Mouse (Mus musculus) C2C12 (cell line): ENCODE measurements around the gene Mdfi. TPM values are rescaled to one million over a fixed set of nuclear protein-coding genes. Genes with fewer than 3 reads are reported as not detected.

Experiments
- H3K27me3 ChIP-seq: one replicate; pipeline ENCODE4 v1.6.1; 2011; ENCODE audit not compliant: control insufficient read depth, insufficient read depth, insufficient read length
- H3K36me3 ChIP-seq: one replicate; pipeline ENCODE4 v1.6.1; 2011; ENCODE audit not compliant: control insufficient read depth, insufficient read depth
- H3K4me3 ChIP-seq: one replicate; pipeline ENCODE4 v1.5.1; 2011; ENCODE audit warnings: mild to moderate bottlenecking, control low read depth; ENCODE audit not compliant: poor library complexity, insufficient read depth, severe bottlenecking
- H3K79me2 ChIP-seq: one replicate; pipeline ENCODE4 v1.6.1; 2011; ENCODE audit not compliant: control insufficient read depth, insufficient read depth
- H3K79me3 ChIP-seq: one replicate; pipeline ENCODE4 v1.6.1; 2011; ENCODE audit warnings: low read depth, control low read depth
- H3ac ChIP-seq: one replicate; pipeline ENCODE3; 2011; ENCODE audit warnings: low read depth; ENCODE audit not compliant: control insufficient read depth, insufficient read length
- CEBPB ChIP-seq: IDR thresholded peaks from one replicate; pipeline ENCODE4 v1.6.1; 2011; ENCODE audit warnings: low read depth, mild to moderate bottlenecking, control low read depth, moderate library complexity
- CTCF ChIP-seq: IDR thresholded peaks from one replicate; pipeline ENCODE4 v1.5.1; 2011; ENCODE audit not compliant: control insufficient read depth, insufficient read depth, insufficient read length
- FOSL1 ChIP-seq: IDR thresholded peaks from one replicate; pipeline ENCODE4 v1.8.0; 2011; ENCODE audit warnings: mild to moderate bottlenecking, low read length; ENCODE audit not compliant: poor library complexity, insufficient read depth, severe bottlenecking
- MAX ChIP-seq: IDR thresholded peaks from one replicate; pipeline ENCODE4 v1.6.1; 2011; ENCODE audit warnings: mild to moderate bottlenecking, control low read depth
- MYOD1 ChIP-seq: IDR thresholded peaks from one replicate; pipeline ENCODE4 v1.6.1; 2011; ENCODE audit warnings: low read depth; ENCODE audit not compliant: control insufficient read depth, insufficient read length
- MYOG ChIP-seq: IDR thresholded peaks from one replicate; pipeline ENCODE4 v1.6.1; 2011; ENCODE audit not compliant: control insufficient read depth, insufficient read length; ENCODE audit errors: extremely low read depth
- USF1 ChIP-seq: IDR thresholded peaks from one replicate; pipeline ENCODE4 v1.6.1; 2011; ENCODE audit warnings: low read depth, mild to moderate bottlenecking, control low read depth, moderate library complexity
- polyA plus RNA-seq: library from polyadenylated mRNA; unstranded; fragments of >200 nt; fragmentation: generic; extraction: Trizol; gene quantifications from one replicate; pipeline ENCODE4 v1.2.1, GENCODE M21; 2012; ENCODE audit warnings: missing spikeins

Gene Mdfi
- polyA plus RNA-seq, 1 experiment: 0.68 TPM

- H3K79me3 ChIP-seq: no peaks in the 10 kb centered on the region
- H3K36me3 ChIP-seq: no peaks in the 10 kb centered on the region
- no peak overlapping the region for H3ac ChIP-seq
- H3K27me3 ChIP-seq: no peaks in the 10 kb centered on the region
- peak; percentile 48 for TF ChIP-seq CTCF
- TF ChIP-seq FOSL1: no peak
- H3K4me3 ChIP-seq: no peak overlapping the region
- no peaks in the 10 kb centered on the region for H3K79me2 ChIP-seq
Measured at GRCm38 (mm10) chr17:47768707-47769276, 65.7 kb downstream of the Mdfi start.

GRCm38 (mm10) chr17:47767456-47768141 is 66.9 kb downstream of the Mdfi start:
- Histone ChIP-seq H3K79me3 (no peaks in the 10 kb centered on the region), H3K79me2 (no peaks in the 10 kb centered on the region), H3K4me3 (no peak overlapping the region), H3K36me3 (no peaks in the 10 kb centered on the region), H3ac (no peak overlapping the region), H3K27me3 (no peaks in the 10 kb centered on the region)
- TF ChIP-seq FOSL1 (no peak), MYOD1 (no peak), USF1 (no peak), CTCF (no peak), MYOG (no peak), CEBPB (no peak), MAX (no peak)

- Histone ChIP-seq H3K4me3 (no peak overlapping the region), H3K79me2 (no peaks in the 10 kb centered on the region), H3K27me3 (no peaks in the 10 kb centered on the region), H3K36me3 (no peaks in the 10 kb centered on the region), H3ac (no peak overlapping the region), H3K79me3 (no peaks in the 10 kb centered on the region)
- TF ChIP-seq MYOD1: no peak
- no peak for TF ChIP-seq MAX
- no peak for TF ChIP-seq MYOG
- no peak for TF ChIP-seq CTCF
- no peak for TF ChIP-seq USF1
- TF ChIP-seq CEBPB: no peak
- TF ChIP-seq FOSL1: no peak
Measured at GRCm38 (mm10) chr17:47767081-47767455, 67.4 kb downstream of the Mdfi start.

- Histone ChIP-seq H3ac (no peak overlapping the region), H3K36me3 (no peaks in the 10 kb centered on the region), H3K27me3 (no peaks in the 10 kb centered on the region), H3K79me3 (no peaks in the 10 kb centered on the region), H3K4me3 (no peak overlapping the region), H3K79me2 (no peaks in the 10 kb centered on the region)
- TF ChIP-seq FOSL1: no peak
Measured at GRCm38 (mm10) chr17:47766407-47767043, 68.0 kb downstream of the Mdfi start.

GRCm38 (mm10) chr17:47765986-47766385 is 68.5 kb downstream of the Mdfi start:
- H3K36me3 ChIP-seq: no peaks in the 10 kb centered on the region
- H3ac ChIP-seq: no peak overlapping the region
- H3K4me3 ChIP-seq: no peak overlapping the region
- TF ChIP-seq CTCF: no peak
- no peaks in the 10 kb centered on the region for H3K79me3 ChIP-seq
- no peaks in the 10 kb centered on the region for H3K79me2 ChIP-seq
- H3K27me3 ChIP-seq: no peaks in the 10 kb centered on the region

Other genes with a start within 250 kb of the Mdfi start
- gene Bysl, start 223.2 kb downstream of the Mdfi start, polyA plus RNA-seq: 42.6 TPM
- gene Med20, start 223.1 kb downstream of the Mdfi start, polyA plus RNA-seq: 25.8 TPM
- gene Gm20517, start 223.1 kb downstream of the Mdfi start, polyA plus RNA-seq: 1.3 TPM
- gene Usp49, start 204.0 kb downstream of the Mdfi start, polyA plus RNA-seq: 3.2 TPM
- gene Tomm6, start 146.3 kb downstream of the Mdfi start, polyA plus RNA-seq: 223 TPM
- 2.2 TPM for gene Frs3, start 145.7 kb downstream of the Mdfi start, polyA plus RNA-seq
- 1.3 TPM for gene Gm21981, start 140.2 kb downstream of the Mdfi start, polyA plus RNA-seq
- gene Prickle4, start 140.0 kb downstream of the Mdfi start, polyA plus RNA-seq: 0.12 TPM
- not detected for gene Pgc, start 107.8 kb downstream of the Mdfi start, polyA plus RNA-seq
- 7.6 TPM for gene Tfeb, start 97.7 kb downstream of the Mdfi start, polyA plus RNA-seq
- gene Foxp4, start 90.0 kb upstream of the Mdfi start, polyA plus RNA-seq: 32.4 TPM
- not detected for gene 1700122O11Rik, start 203.6 kb upstream of the Mdfi start, polyA plus RNA-seq